Mouse (Mus musculus) erythroblast, embryonic 14.5 days (primary cell): Measurements from ENCODE around the gene Gpatch3.

ENCODE experiments used
- GATA1 ChIP-seq: IDR thresholded peaks from 2 replicates; pipeline ENCODE4 v1.6.1; 2012; ENCODE audit warnings: low read length, inconsistent platforms, mixed read lengths
- TAL1 ChIP-seq: IDR thresholded peaks from 3 replicates; pipeline ENCODE4 v1.6.1; 2012; ENCODE audit warnings: low read length, inconsistent platforms, mixed read lengths

DNA sequence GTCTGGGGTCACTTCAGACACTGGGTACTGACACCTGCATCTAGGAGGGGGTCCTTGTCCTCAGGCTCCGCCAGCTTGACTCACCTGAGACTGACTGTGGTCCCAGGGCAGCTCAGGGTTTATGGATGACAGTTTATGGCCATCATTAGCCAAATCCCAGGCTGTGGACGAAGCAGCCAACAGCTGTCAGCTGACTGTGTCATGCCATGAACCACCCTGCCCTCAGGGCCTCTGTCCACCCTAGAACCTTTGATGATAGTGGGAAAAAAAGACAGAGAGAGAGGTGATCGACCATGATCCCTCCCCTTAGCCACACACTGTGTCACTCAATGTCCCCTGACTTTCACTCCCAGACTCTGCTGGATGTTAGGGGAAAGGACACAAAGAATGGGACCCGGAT, 12.9 kb upstream of the Gpatch3 start:
- no peak for TF ChIP-seq GATA1
- no peak for TF ChIP-seq TAL1
